Mouse (Mus musculus) hindbrain, embryonic 15.5 days (tissue): ENCODE results near the gene Plxnd1. TPM values are rescaled to one million over a fixed set of nuclear protein-coding genes. Genes with fewer than 3 reads are reported as not detected.

Experiments used
- ATAC-seq: fragments of 200-750 bp; cut with Nextera tagmentation; 2 replicates; pipeline ENCODE4 v1.8.0; 2017; ENCODE audit warnings: low read depth, moderate number of reproducible peaks, moderate TSS enrichment; ENCODE audit not compliant: low FRiP score
- H3K27ac ChIP-seq: fragments of 300-500 bp; sonication (generic); replicated peaks from 2 replicates; pipeline ENCODE4 v1.5.1; 2015; ENCODE audit warnings: mild to moderate bottlenecking, inconsistent platforms
- H3K27me3 ChIP-seq: fragments of 300-500 bp; sonication (generic); 2 replicates; pipeline ENCODE4 v1.6.1; 2015; ENCODE audit warnings: control low read depth, inconsistent platforms
- H3K36me3 ChIP-seq: fragments of 300-500 bp; sonication (generic); 2 replicates; pipeline ENCODE4 v1.6.1; 2015; ENCODE audit warnings: control low read depth, inconsistent platforms
- H3K4me1 ChIP-seq: fragments of 300-500 bp; sonication (generic); replicated peaks from 2 replicates; pipeline ENCODE4 v1.6.1; 2015; ENCODE audit warnings: control low read depth, inconsistent platforms
- H3K4me2 ChIP-seq: fragments of 300-500 bp; sonication (generic); 2 replicates; pipeline ENCODE4 v1.6.1; 2015; ENCODE audit warnings: moderate library complexity, mild to moderate bottlenecking, inconsistent platforms
- H3K4me3 ChIP-seq: fragments of 300-500 bp; sonication (generic); 2 replicates; pipeline ENCODE4 v1.5.1; 2015; ENCODE audit warnings: mild to moderate bottlenecking, inconsistent platforms
- H3K9ac ChIP-seq: fragments of 300-500 bp; sonication (generic); 2 replicates; pipeline ENCODE4 v1.6.1; 2015; ENCODE audit warnings: inconsistent platforms
- H3K9me3 ChIP-seq: fragments of 300-500 bp; sonication (generic); 2 replicates; pipeline ENCODE4 v1.6.1; 2016; ENCODE audit warnings: control low read depth, inconsistent platforms
- WGBS: fragments of 180-500 bp; shearing (Covaris S2); methylation state at CpG from one replicate; pipeline ENCODE4 v1.1.7; 2015; 5-methylcytosine and 5-hydroxymethylcytosine counted together
- polyA plus RNA-seq: library from polyadenylated mRNA; unstranded; fragments of >200 nt; fragmentation: Nextera tagmentation; extraction: Ambion mirVana; gene quantifications from 2 replicates; pipeline ENCODE4 v1.2.1, GENCODE M21; 2015

Plxnd1 gene
- polyA plus RNA-seq, 1 experiment from 2014 or later, result 10.8 TPM

DNA sequence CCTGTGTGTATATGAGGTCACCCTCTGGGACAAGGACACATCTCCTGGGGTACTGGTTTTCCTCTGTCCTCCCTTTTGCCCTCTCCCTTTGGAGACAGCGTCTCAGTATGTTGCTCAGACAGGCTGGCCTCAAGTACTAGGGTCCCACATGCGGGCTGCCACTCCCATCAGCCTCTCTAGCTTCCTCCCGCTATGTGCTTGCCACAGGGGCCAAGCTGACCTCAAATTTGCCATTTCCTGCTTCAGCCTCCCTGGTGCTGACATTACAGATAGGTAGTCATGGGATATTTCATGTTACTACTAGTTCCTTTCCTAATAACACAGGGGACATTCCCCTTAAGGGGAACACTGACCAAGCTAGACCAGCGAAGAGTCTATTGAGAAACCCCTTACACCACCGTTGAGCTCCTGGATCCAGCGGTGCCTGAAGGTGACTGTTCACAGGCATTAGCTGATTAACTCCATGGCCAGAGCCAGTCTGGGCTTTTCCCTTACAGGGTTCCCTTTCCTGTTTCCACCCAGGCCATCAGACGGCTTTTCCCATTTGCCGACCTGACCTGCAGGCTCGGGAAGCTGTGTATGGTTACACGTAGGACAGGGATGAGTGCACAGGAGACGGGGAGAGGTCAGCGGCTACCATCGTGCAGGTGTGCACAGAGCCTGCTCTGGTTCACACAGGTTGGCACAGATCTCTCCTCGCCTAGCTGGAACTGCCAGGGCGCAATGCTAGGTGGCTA is 21.5 kb downstream of the Plxnd1 start:
- peaks cover 25% of the 10 kb centered on the region for H3K4me1 ChIP-seq
- 85% methylated on average over 15 of the region's 15 CpGs for WGBS
- ATAC-seq, result 0 out of 2 replicates have a peak, but pooled peaks have one; percentile 2
- H3K27ac ChIP-seq, result no peak overlapping the region
- no peaks in the 10 kb centered on the region for H3K36me3 ChIP-seq
- no peak overlapping the region for H3K4me3 ChIP-seq
- no peak overlapping the region for H3K9ac ChIP-seq
- no peaks in the 10 kb centered on the region for H3K9me3 ChIP-seq
- H3K27me3 ChIP-seq, result no peaks in the 10 kb centered on the region
- no peak overlapping the region for H3K4me2 ChIP-seq

GRCm38 (mm10) chr6:115972083-115972764 is 22.6 kb downstream of the Plxnd1 start:
- H3K27me3 ChIP-seq, result no peaks in the 10 kb centered on the region
- no peaks in the 10 kb centered on the region for H3K36me3 ChIP-seq
- H3K9ac ChIP-seq, result no peak overlapping the region
- H3K9me3 ChIP-seq, result no peaks in the 10 kb centered on the region
- no peak overlapping the region for H3K27ac ChIP-seq
- H3K4me3 ChIP-seq, result no peak overlapping the region
- H3K4me1 ChIP-seq, result peaks cover 25% of the 10 kb centered on the region
- no peak for ATAC-seq
- no peak overlapping the region for H3K4me2 ChIP-seq
- WGBS, result 74% methylated on average over 7 of the region's 7 CpGs

GRCm38 (mm10) chr6:115971273-115972060 is 23.3 kb downstream of the Plxnd1 start:
- no peak overlapping the region for H3K4me3 ChIP-seq
- no peaks in the 10 kb centered on the region for H3K36me3 ChIP-seq
- no peak overlapping the region for H3K4me2 ChIP-seq
- 42% methylated on average over 13 of the region's 13 CpGs for WGBS
- no peak for ATAC-seq
- H3K27ac ChIP-seq, result no peak overlapping the region
- H3K9me3 ChIP-seq, result no peaks in the 10 kb centered on the region
- H3K9ac ChIP-seq, result no peak overlapping the region
- no peaks in the 10 kb centered on the region for H3K27me3 ChIP-seq
- H3K4me1 ChIP-seq, result peaks cover 25% of the 10 kb centered on the region

- Histone ChIP-seq H3K4me1 (peaks cover 25% of the 10 kb centered on the region), H3K27me3 (no peaks in the 10 kb centered on the region), H3K27ac (no peak overlapping the region), H3K4me2 (no peak overlapping the region), H3K9me3 (no peaks in the 10 kb centered on the region), H3K9ac (no peak overlapping the region), H3K4me3 (no peak overlapping the region), H3K36me3 (no peaks in the 10 kb centered on the region)
- WGBS, result 54% methylated on average over 6 of the region's 6 CpGs
- ATAC-seq, result no peak
These were observed 24.9 kb downstream of the Plxnd1 start for GRCm38 (mm10) chr6:115969952-115970351.

- no peaks in the 10 kb centered on the region for H3K27me3 ChIP-seq
- no peak for ATAC-seq
- H3K4me1 ChIP-seq, result peaks cover 20% of the 10 kb centered on the region
- no peaks in the 10 kb centered on the region for H3K9me3 ChIP-seq
- 68% methylated on average over 9 of the region's 9 CpGs for WGBS
- H3K4me3 ChIP-seq, result no peak overlapping the region
- no peak overlapping the region for H3K9ac ChIP-seq
- no peak overlapping the region for H3K27ac ChIP-seq
- H3K36me3 ChIP-seq, result no peaks in the 10 kb centered on the region
- H3K4me2 ChIP-seq, result no peak overlapping the region
These were observed 25.7 kb downstream of the Plxnd1 start for GRCm38 (mm10) chr6:115969103-115969502.

- no peak overlapping the region for H3K4me2 ChIP-seq
- no peak for ATAC-seq
- H3K9me3 ChIP-seq, result no peaks in the 10 kb centered on the region
- H3K9ac ChIP-seq, result no peak overlapping the region
- H3K4me3 ChIP-seq, result no peak overlapping the region
- no peaks in the 10 kb centered on the region for H3K36me3 ChIP-seq
- H3K4me1 ChIP-seq, result peaks cover 16% of the 10 kb centered on the region
- H3K27me3 ChIP-seq, result no peaks in the 10 kb centered on the region
- 68% methylated on average over 6 of the region's 6 CpGs for WGBS
- 0 out of 2 replicates have a peak overlapping the region, but pooled peaks have one; percentile 30 for H3K27ac ChIP-seq
These were observed 26.1 kb downstream of the Plxnd1 start for GRCm38 (mm10) chr6:115968700-115969099.

- peaks cover 16% of the 10 kb centered on the region for H3K4me1 ChIP-seq
- 0 out of 2 replicates have a peak overlapping the region, but pooled peaks have one; percentile 30 for H3K27ac ChIP-seq
- H3K36me3 ChIP-seq, result no peaks in the 10 kb centered on the region
- no peak overlapping the region for H3K4me2 ChIP-seq
- 68% methylated on average over 5 of the region's 5 CpGs for WGBS
- no peak for ATAC-seq
- no peaks in the 10 kb centered on the region for H3K9me3 ChIP-seq
- no peak overlapping the region for H3K9ac ChIP-seq
- no peaks in the 10 kb centered on the region for H3K27me3 ChIP-seq
- no peak overlapping the region for H3K4me3 ChIP-seq
These were observed 26.7 kb downstream of the Plxnd1 start for GRCm38 (mm10) chr6:115968086-115968485.

DNA sequence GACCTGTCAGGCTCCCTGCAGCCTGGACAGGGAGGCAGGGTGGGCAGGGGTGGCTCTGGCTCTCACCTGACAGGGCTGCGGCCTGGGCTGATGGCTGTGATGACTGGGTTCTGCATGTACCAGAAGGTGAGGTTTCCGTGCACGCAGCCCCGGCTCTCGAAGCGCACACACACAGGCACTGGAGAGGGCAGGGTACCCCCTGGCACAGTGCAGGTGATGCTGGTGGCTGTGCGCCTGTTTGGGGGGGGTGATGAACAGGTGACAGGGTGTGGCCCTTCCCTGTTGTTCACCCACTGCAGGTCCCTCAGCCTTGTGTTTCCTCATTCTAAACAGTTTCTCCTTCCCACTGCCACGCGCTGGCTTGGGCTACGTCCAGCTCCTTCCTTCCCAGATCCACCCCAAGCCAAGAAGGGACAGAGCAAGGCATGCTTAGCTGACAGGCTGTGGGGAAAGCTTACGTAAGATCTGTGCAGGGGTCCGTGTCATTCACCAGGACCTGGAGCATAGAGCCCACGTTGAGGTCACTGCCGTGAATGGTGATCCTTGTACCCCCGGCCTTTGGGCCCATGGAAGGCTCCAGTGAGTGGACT is 27.4 kb downstream of the Plxnd1 start:
- no peaks in the 10 kb centered on the region for H3K36me3 ChIP-seq
- H3K4me3 ChIP-seq, result no peak overlapping the region
- no peaks in the 10 kb centered on the region for H3K9me3 ChIP-seq
- H3K4me2 ChIP-seq, result no peak overlapping the region
- peaks cover 13% of the 10 kb centered on the region for H3K4me1 ChIP-seq
- no peak for ATAC-seq
- 89% methylated on average over 15 of the region's 15 CpGs for WGBS
- H3K27ac ChIP-seq, result no peak overlapping the region
- H3K27me3 ChIP-seq, result no peaks in the 10 kb centered on the region
- no peak overlapping the region for H3K9ac ChIP-seq

- 93% methylated on average over 19 of the region's 19 CpGs for whole genome bisulfite sequencing
- H3K36me3 ChIP-seq, result no peaks in the 10 kb centered on the region
- no peak for ATAC-seq
- H3K27me3 ChIP-seq, result no peaks in the 10 kb centered on the region
- no peak overlapping the region for H3K27ac ChIP-seq
- no peak overlapping the region for H3K9ac ChIP-seq
- no peak overlapping the region for H3K4me3 ChIP-seq
- H3K4me1 ChIP-seq, result peaks cover 4% of the 10 kb centered on the region
- H3K9me3 ChIP-seq, result no peaks in the 10 kb centered on the region
- H3K4me2 ChIP-seq, result no peak overlapping the region
These were observed 28.4 kb downstream of the Plxnd1 start for GRCm38 (mm10) chr6:115966227-115966966.

DNA sequence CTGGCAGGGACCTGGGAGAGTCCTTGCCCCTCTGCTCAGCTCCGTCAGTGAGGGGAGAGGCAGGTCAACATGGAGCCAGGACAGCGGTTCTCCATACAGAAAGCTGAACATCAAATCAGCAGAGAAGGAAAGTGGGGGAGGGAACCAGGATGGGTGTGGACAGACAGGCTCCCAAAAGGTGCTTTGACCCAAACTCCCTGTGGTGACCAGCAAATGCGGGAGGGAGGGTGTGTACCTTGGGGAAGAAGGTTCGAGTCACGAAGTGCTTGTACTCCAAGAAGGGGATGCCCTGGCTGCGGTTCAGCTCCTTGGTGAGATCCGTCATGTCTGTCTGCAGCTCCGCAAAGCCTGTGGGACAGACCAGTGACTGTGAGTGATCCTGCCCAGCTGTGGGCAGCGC is 31.1 kb downstream of the Plxnd1 start:
- Histone ChIP-seq H3K4me2 (no peak overlapping the region), H3K4me1 (no peaks in the 10 kb centered on the region), H3K9me3 (no peaks in the 10 kb centered on the region), H3K36me3 (no peaks in the 10 kb centered on the region), H3K9ac (no peak overlapping the region), H3K27me3 (no peaks in the 10 kb centered on the region), H3K27ac (no peak overlapping the region), H3K4me3 (no peak overlapping the region)
- WGBS, result 75% methylated on average over 9 of the region's 9 CpGs
- ATAC-seq, result no peak

DNA sequence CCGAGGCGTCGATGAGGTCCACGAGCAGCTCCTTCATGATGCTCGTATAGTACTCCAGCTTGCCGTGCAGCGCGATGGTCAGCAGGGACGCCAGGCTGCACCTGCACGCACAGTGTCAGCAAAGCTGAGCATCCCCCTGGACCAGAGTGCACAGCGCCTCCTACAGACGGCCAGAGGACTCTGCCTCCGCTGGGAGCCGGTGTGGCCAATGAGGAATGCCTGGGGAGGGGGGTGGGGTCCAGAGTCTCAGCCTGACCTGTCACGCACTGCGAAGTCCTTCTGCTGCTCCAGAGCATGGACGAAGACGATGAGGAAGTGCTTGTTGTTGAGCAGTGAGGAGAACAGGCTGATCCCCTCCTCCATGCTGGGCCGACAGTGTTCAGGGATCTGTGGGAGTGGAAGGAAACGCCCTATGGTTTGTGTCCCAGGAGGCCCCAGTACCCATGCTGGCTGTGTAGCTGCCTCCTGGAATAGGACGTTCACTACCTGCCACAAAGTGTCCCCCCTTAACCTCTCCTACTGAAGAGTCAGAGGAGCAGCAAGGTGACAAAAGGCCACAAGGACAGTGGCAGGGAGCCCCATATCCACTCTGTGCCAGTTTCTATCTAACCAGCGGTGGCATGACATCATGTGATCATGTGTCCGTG is 32.2 kb downstream of the Plxnd1 start:
- ATAC-seq, result no peak
- H3K4me2 ChIP-seq, result no peak overlapping the region
- no peak overlapping the region for H3K27ac ChIP-seq
- H3K4me1 ChIP-seq, result peaks cover 3% of the 10 kb centered on the region
- H3K36me3 ChIP-seq, result no peaks in the 10 kb centered on the region
- 44% methylated on average over 23 of the region's 23 CpGs for WGBS
- no peaks in the 10 kb centered on the region for H3K9me3 ChIP-seq
- H3K4me3 ChIP-seq, result no peak overlapping the region
- no peak overlapping the region for H3K9ac ChIP-seq
- H3K27me3 ChIP-seq, result no peaks in the 10 kb centered on the region
